Mouse (Mus musculus): ENCODE measurements around the gene Dkkl1. TPM values are rescaled to one million over a fixed set of nuclear protein-coding genes. Genes with fewer than 3 reads are reported as not detected.
A peak's percentile ranks its signal among the peaks of the same experiment; 100 is the strongest.
"Not testable (repeated sequence)": the region's sequence is repeated elsewhere in the genome, so short reads cannot be mapped to it uniquely, and the experiment has no call there.

The Dkkl1 gene
- total RNA-seq (2015; ENCODE audit: low replicate concordance): 6.3 and 20.8 TPM in 2 replicates
- 0.56 TPM in 1 of 2 replicates, not detected in the other for total RNA-seq (2017; ENCODE audit: low replicate concordance)

GRCm38 (mm10) chr7:45211851-45212251, at the start of gene Dkkl1:
Gene Dkkl1, minus strand, starts transcription at chr7:45212147.
- ATAC-seq (replicated peaks; ENCODE audit: low FRiP score, poor library complexity, severe bottlenecking): peak; percentile 86

- no peak for ATAC-seq (replicated peaks; ENCODE audit: low FRiP score, poor library complexity, severe bottlenecking)
Measured at GRCm38 (mm10) chr7:45259281-45259680, 47.3 kb upstream of the Dkkl1 start.

- no peak for ATAC-seq (replicated peaks; ENCODE audit: low FRiP score, poor library complexity, severe bottlenecking)
Measured at GRCm38 (mm10) chr7:45257063-45257840, 45.3 kb upstream of the Dkkl1 start.

- ATAC-seq (replicated peaks; ENCODE audit: low FRiP score, poor library complexity, severe bottlenecking): not testable (repeated sequence)
Measured at GRCm38 (mm10) chr7:45255822-45256221, 43.9 kb upstream of the Dkkl1 start.

DNA sequence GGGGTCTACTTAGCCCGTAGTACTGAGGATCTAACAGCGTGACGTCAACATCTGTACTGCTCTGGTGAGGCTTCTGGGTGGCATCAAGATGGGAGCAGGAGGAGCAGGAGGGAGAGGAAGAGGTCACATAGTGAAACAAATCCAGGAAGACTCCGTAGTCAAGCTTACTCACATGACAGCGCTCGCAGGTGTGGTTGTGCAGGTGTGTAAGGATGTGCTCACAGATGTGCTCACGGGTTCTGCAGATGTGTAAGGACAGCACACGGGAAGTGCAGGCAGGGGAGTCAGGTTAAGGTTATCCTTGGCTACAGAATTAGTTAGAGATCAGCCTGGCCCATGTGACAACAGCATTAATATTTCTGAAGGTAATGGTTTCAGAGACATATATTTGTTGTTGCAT, 41.9 kb upstream of the Dkkl1 start:
- no peak for ATAC-seq (replicated peaks; ENCODE audit: low FRiP score, poor library complexity, severe bottlenecking)

- ATAC-seq (replicated peaks; ENCODE audit: low FRiP score, poor library complexity, severe bottlenecking): no peak
Measured at GRCm38 (mm10) chr7:45247666-45248065, 35.7 kb upstream of the Dkkl1 start.

DNA sequence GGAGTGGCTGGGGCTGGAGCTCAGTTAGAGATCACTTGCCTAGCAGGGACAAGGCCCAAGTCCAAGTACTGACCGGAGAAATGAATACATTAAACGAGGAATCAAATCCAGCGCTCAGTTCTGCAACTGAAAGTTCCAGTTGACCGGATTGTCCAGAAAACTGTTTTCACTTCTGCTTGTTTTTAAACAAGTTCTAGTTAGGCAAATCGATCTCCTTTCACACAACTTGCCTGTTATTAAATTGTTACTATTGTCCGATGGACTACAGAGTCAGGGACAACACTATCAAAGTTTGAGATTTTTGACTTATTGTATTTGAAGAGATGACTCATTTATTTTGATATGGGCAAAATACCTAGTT, 29.4 kb upstream of the Dkkl1 start:
- no peak for ATAC-seq (replicated peaks; ENCODE audit: low FRiP score, poor library complexity, severe bottlenecking)

GRCm38 (mm10) chr7:45240633-45241388, 28.9 kb upstream of the Dkkl1 start, which contains the start of gene Slc6a16:
Gene Slc6a16, plus strand, starts transcription at chr7:45241085.
- ATAC-seq (replicated peaks; ENCODE audit: low FRiP score, poor library complexity, severe bottlenecking): no peak

- no peak for ATAC-seq (replicated peaks; ENCODE audit: low FRiP score, poor library complexity, severe bottlenecking)
Measured at GRCm38 (mm10) chr7:45240109-45240508, 28.2 kb upstream of the Dkkl1 start.

DNA sequence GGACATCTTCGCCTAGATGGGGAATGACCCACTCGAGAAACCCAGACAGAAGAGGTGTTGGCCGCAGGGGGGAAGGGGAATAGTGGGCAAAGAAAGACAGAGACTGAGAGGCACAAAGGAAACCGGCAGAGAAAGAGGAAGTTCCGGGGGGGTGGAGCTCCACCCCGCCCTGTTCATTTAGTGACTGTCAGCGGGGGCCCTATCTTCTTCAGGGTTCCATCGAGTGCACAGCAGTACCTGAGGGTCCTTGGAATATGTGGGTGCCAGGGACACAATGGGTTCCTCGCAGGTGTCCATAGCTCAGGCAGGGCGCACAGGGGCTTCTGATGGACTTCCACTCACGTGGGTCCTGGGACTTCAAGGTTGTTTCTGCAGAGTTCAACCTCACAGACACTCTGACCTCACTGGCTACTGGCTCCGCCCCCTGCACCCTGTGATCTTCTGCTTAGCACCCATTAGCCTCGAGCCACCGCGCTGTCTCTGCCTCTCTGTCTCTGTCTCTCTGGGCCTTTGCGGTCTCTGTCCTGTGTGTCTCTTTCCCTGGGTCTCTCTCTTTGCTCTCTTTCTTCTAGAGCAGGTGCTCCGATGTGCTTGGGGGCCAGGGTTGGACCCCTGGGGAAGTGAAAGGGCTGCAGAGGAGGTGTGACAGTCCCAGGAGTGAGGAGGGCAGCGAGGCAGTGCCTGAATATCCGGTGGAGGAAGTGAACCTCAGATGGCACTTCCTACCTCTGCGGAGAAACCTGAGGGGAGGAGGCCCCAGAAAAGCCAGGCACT, 27.0 kb upstream of the Dkkl1 start, which contains the start of gene Cd37:
Gene Cd37, minus strand, starts transcription at position 393 of the 774 bp plus-strand sequence.
- ATAC-seq (replicated peaks; ENCODE audit: low FRiP score, poor library complexity, severe bottlenecking): peak; percentile 83

DNA sequence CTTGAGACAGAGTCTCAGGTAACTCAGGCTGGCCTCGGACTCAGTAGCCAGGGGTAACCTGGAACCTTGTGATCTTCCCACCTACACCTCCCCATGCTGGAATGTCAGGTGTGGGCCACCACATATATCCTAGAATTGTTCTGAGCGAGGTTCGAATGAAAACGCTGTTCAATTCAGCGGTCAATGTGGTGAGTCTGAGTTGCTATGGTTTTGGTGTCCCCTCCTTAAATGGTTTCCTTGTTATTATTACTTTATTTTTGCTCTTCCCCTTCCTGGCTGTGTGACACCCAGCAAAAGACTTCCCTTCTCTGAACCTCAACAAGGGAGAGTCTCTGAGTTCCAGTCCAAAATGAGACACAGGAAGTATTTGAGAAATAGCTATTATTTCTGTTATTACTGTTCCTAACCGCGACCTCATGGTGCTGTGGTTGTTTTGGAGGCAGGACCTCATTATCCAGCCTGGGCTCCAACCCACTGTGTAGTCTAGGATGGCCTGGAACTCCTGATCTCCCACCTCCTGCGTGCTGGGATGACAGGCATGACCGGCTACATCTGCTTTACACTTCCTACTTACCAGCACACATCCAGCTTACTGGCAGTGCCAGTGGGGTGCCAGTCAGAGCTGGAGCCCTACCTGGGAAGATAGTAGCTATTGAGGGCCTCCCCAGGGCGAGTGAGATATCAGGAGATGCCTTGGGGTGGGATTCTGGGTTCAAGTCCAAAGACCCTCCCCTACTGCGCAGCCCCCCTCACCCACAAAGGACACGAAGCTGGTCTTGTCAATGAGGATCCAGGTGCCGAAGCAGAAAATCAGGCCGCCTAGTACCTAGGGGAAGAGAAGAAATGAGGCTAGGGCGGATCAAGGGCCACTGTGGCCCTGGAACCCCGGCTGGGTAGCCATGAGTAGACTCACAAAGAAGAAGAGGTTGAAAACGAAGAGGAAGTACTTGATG, 26.1 kb upstream of the Dkkl1 start:
- 0 out of 2 replicates have a peak, but pooled peaks have one; percentile 4 for ATAC-seq (replicated peaks; ENCODE audit: low FRiP score, poor library complexity, severe bottlenecking)

DNA sequence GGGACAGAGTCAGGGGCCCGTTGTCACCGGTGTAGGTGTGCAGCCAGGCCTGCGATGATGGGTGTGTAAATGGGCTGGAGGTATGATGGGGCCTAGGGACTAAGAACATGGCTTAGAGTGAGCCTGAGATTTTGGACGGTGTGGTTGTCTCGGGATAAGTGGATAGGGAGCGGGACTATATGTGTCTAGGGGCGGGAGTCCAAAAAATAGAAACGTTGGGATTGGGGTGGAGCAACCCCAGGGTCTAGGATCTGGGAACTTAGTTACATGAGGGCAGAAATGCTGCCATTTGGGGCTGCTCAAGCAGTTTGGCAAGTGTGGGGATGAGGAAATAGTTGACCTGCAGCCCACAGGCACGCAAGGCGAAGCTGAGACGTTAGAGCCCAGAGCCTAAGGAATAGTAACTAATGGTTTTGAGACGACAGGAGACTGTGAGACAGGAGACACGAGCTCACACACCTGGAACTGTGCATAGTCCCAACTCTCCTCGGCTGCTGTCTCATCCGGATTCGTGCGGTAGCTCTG, 23.8 kb upstream of the Dkkl1 start:
- ATAC-seq (replicated peaks; ENCODE audit: low FRiP score, poor library complexity, severe bottlenecking): no peak

- ATAC-seq (replicated peaks; ENCODE audit: low FRiP score, poor library complexity, severe bottlenecking): no peak
Measured at GRCm38 (mm10) chr7:45234922-45235571, 23.1 kb upstream of the Dkkl1 start.

DNA sequence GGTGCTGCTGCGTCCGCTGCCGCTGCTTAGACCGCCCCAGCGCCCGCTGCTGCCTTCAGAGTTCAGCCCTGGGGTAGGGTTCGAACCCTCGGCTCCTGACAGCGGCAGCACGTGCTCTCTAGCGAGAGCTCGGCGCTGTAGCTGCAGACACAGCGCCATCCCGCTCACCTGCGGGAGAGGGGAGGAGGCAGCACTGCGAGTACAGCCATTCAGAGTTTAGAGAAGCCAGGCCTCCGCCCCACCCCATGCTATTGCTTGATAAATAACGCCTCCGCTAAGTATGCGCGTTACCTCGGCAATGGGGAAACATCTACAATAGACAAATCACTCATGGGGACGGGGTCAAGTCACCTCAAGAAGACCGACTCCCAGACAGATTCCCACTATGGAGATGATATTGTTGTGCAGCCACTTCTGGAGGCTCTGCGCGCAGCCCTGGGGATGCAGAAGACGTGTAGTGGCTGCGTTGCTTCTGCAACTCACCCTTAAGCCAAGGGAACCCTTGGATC, 22.4 kb upstream of the Dkkl1 start:
- no peak for ATAC-seq (replicated peaks; ENCODE audit: low FRiP score, poor library complexity, severe bottlenecking)

GRCm38 (mm10) chr7:45233580-45234332, 21.8 kb upstream of the Dkkl1 start:
- ATAC-seq (replicated peaks; ENCODE audit: low FRiP score, poor library complexity, severe bottlenecking): no peak

- no peak for ATAC-seq (replicated peaks; ENCODE audit: low FRiP score, poor library complexity, severe bottlenecking)
Measured at GRCm38 (mm10) chr7:45232716-45233465, 20.9 kb upstream of the Dkkl1 start.

DNA sequence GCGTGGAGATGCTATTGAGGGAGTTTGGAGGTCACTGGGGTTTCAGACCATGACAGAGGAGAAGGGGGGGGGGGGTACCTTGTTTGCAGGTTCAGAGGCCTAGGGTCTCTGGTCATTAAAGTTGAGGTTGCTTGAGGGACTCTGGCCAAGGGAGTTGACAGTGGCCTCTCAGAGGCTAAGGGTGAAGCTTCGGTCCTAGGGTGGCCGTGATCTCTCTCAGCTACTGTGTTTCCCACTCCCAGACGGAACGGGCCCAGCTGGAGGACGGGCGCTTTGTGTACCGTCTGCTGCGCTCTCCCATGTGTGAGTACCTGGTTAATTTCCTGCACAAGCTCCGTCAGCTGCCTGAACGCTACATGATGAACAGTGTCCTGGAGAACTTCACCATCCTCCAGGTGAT, 20.0 kb upstream of the Dkkl1 start:
- no peak for ATAC-seq (replicated peaks; ENCODE audit: low FRiP score, poor library complexity, severe bottlenecking)

Data from erythroblast, adult 5-6 weeks (primary cell).